Mouse (Mus musculus) forebrain, postnatal 0 days (tissue): Measurements from ENCODE around the gene Fcgr2b. TPM values are rescaled to one million over a fixed set of nuclear protein-coding genes. Genes with fewer than 3 reads are reported as not detected.

ENCODE experiments used
- ATAC-seq: fragments of 200-750 bp; cut with Nextera tagmentation; 2 replicates; pipeline ENCODE4 v1.8.0; 2017; ENCODE audit warnings: mild to moderate bottlenecking, moderate library complexity
- DNase-seq: peaks from one replicate; pipeline ENCODE4 v3.0.0-alpha.2; 2015
- H3K27ac ChIP-seq: fragments of 300-500 bp; sonication (generic); 2 replicates; pipeline ENCODE4 v1.5.1; 2014; ENCODE audit warnings: low read depth, mild to moderate bottlenecking, antibody characterized with exemption, low read length, moderate library complexity, mixed read lengths
- H3K27me3 ChIP-seq: fragments of 300-500 bp; sonication (generic); 2 replicates; pipeline ENCODE4 v1.6.1; 2014; ENCODE audit warnings: mild to moderate bottlenecking, low read length, mixed read lengths; ENCODE audit not compliant: insufficient read depth
- H3K36me3 ChIP-seq: fragments of 300-500 bp; sonication (generic); 2 replicates; pipeline ENCODE4 v1.6.1; 2014; ENCODE audit warnings: mild to moderate bottlenecking, moderate library complexity; ENCODE audit not compliant: insufficient read depth
- H3K4me1 ChIP-seq: fragments of 300-500 bp; sonication (generic); 2 replicates; pipeline ENCODE4 v1.6.1; 2014; ENCODE audit warnings: antibody characterized with exemption; ENCODE audit not compliant: insufficient read depth
- H3K4me2 ChIP-seq: fragments of 300-500 bp; sonication (generic); 2 replicates; pipeline ENCODE4 v1.6.1; 2014; ENCODE audit warnings: low read depth, mild to moderate bottlenecking, moderate library complexity
- H3K4me3 ChIP-seq: fragments of 300-500 bp; sonication (generic); 2 replicates; pipeline ENCODE4 v1.5.1; 2014; ENCODE audit warnings: low read depth, low read length, mixed read lengths
- H3K9ac ChIP-seq: fragments of 300-500 bp; sonication (generic); 2 replicates; pipeline ENCODE4 v1.6.1; 2014; ENCODE audit warnings: mild to moderate bottlenecking
- H3K9me3 ChIP-seq: fragments of 300-500 bp; sonication (generic); 2 replicates; pipeline ENCODE4 v1.6.1; 2016; ENCODE audit warnings: low read length
- CTCF ChIP-seq: sonication (generic); IDR thresholded peaks from 2 replicates; pipeline ENCODE4 v1.5.1; 2016; ENCODE audit warnings: antibody characterized with exemption, control low read depth, low read depth
- WGBS: fragments of 180-500 bp; shearing (Covaris S2); extraction: QIAGEN DNeasy Blood & Tissue Kit; methylation state at CpG from one replicate; pipeline ENCODE4 v1.1.7; 2014; 5-methylcytosine and 5-hydroxymethylcytosine counted together
- polyA plus RNA-seq: library from polyadenylated mRNA; unstranded; fragments of >200 nt; fragmentation: Nextera tagmentation; extraction: Ambion mirVana; gene quantifications from 2 replicates; pipeline ENCODE4 v1.2.1, GENCODE M21; 2015
- total RNA-seq: library from RNA; depleted of rRNA; stranded (reverse); fragments of >200 nt; gene quantifications from 2 replicates; pipeline ENCODE4 v1.2.3, GENCODE M21; 2014; rRNA removed

The Fcgr2b gene
- total and polyA plus RNA-seq, 2 experiments from 2014 or later = 2.3 to 3.9 TPM

DNA sequence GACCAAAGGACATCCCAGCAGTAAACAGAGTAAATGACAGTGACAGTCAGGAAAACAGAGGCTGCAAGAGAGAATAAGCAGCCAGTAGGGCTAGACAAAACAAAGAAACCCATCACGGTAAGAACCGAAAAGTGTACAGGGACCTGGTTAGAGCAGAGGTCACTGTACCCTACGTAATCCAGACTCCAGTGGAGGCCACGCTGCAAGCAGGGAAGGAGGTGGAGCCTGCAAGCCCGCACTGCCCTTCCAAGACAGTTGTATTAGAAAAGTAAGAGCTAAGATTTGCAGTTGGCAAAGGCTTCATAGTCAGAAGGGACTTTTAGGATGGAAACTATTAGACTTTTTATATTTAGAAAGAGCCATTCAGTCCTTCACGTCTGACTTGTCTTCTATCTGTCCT is 49.4 kb downstream of the Fcgr2b start:
- DNase-seq (no peak), ATAC-seq (no peak)
- no peaks in the 10 kb centered on the region for H3K36me3 ChIP-seq
- H3K4me2 ChIP-seq = no peak overlapping the region
- H3K9ac ChIP-seq = no peak overlapping the region
- H3K9me3 ChIP-seq = no peaks in the 10 kb centered on the region
- TF ChIP-seq CTCF = no peak
- no peak overlapping the region for H3K4me3 ChIP-seq
- H3K27ac ChIP-seq = no peak overlapping the region
- 63% methylated on average over 6 of the region's 6 CpGs for WGBS
- no peaks in the 10 kb centered on the region for H3K27me3 ChIP-seq
- H3K4me1 ChIP-seq = no peaks in the 10 kb centered on the region

DNA sequence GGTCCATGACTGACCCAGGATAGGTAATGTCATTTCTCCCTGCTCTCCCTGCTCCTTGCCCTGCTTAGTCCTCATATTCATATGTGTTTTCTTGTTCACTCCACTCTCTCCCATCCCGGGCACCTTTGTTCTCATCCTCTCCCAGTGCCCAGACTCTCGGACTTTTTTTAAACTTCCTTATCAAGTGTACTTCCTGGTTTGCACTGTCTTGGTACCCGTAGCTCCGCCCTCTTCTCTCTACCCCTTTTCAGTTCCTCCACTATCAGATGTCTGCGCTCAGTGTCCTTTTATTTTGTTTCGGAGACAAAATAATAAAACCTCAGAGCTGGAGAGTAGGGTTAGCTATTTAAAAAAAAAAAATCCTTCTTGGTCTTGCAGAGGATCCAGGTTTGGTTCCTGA is 51.9 kb downstream of the Fcgr2b start:
- DNase-seq = no peak
- ATAC-seq = no peak
- Histone ChIP-seq H3K4me2 (no peak overlapping the region), H3K4me3 (no peak overlapping the region), H3K36me3 (no peaks in the 10 kb centered on the region), H3K9ac (no peak overlapping the region), H3K27me3 (no peaks in the 10 kb centered on the region), H3K9me3 (no peaks in the 10 kb centered on the region), H3K27ac (no peak overlapping the region), H3K4me1 (no peaks in the 10 kb centered on the region)
- no peak for TF ChIP-seq CTCF
- 87% methylated on average over 6 of the region's 6 CpGs for WGBS

DNA sequence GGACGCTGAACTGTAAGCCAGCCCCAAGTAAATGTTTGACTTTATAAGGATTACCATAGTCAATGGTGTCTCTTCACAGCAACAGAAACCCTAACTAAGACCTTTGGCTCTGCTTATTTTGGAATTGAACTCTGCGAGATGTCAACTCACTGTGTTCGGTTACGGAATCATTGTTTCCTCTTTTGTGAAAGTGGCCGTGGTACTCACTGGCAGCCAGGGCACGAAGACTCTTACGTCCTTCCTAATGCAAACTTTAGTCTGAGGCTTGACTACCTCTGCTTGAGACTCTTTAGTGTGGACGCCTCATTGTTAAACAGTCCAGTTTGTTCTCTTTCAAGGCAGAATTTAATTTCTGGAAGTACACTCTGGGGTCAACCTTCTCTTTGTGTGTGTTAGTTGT is 57.0 kb downstream of the Fcgr2b start:
- Histone ChIP-seq H3K36me3 (no peaks in the 10 kb centered on the region), H3K4me1 (no peaks in the 10 kb centered on the region), H3K27me3 (no peaks in the 10 kb centered on the region), H3K4me3 (no peak overlapping the region), H3K4me2 (no peak overlapping the region), H3K9me3 (no peaks in the 10 kb centered on the region), H3K27ac (no peak overlapping the region), H3K9ac (no peak overlapping the region)
- ATAC-seq (no peak), DNase-seq (no peak)
- no peak for TF ChIP-seq CTCF
- WGBS = 93% methylated on average over 8 of the region's 8 CpGs

DNA sequence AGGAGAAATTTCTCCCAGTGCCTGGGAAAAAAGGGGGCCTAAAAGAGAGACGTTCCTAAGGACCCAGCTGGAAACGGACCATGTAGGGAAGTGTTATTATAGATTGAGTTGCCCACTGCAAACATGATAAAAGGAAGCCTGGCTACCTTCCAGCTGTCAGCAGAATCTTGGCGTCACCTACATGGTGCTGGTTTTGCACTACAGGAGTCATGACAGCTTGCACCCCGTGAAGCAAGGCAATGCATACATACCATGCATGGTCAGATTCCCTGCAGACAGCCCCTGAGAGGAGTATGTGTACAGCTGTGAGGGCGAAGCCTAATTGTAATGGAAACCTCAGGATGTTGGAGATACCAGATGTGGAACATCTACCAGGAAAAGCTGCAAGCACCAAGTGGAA is 60.7 kb downstream of the Fcgr2b start:
- Histone ChIP-seq H3K4me3 (no peak overlapping the region), H3K9ac (no peak overlapping the region), H3K27me3 (no peaks in the 10 kb centered on the region; the same call in 1 of the 2 replicates), H3K9me3 (no peaks in the 10 kb centered on the region), H3K4me2 (no peak overlapping the region), H3K4me1 (no peaks in the 10 kb centered on the region), H3K36me3 (no peaks in the 10 kb centered on the region), H3K27ac (no peak overlapping the region)
- ATAC-seq (no peak), DNase-seq (no peak)
- 63% methylated on average over 5 of the region's 5 CpGs for WGBS
- no peak for TF ChIP-seq CTCF

DNA sequence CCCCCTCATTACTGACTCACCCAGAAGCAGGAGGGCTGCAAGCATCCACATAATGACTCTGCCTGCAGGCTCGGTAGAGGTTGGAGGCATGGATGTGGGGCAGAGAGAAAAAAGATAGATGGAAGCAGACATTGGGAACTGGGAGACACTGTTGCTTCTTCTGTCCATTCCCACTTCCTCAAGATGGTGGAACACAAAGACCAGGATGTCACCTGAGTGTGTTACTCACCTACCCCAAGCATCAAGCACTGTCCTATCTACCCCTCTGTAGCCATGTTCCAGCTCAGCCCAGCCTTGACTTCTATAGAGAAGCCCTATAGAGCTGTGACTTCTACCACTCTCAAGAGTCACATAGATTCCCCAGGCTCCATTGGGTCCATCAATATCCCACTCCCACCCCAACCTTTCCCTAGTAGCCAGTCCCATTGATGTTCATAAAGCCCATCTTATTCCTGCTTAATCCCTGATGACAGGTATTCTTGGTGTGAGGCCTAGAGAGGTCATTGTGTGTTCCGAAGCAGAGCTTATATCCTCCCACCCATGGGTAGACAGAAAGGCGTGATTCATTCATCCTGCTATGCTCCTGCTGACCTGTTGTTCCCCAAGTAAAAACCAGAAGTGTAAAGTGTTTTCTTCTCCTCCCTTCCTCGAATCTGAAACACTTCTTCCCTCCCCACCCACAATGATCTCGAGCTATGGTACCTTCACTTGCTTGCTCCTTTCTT is 63.3 kb downstream of the Fcgr2b start, which contains the start of gene Fcrlb:
Gene Fcrlb (minus strand): TSS at position 51 of the 725 bp plus-strand sequence.
- ATAC-seq (no peak), DNase-seq (no peak)
- no peak within 1 kb of the TSS for H3K4me2 ChIP-seq
- peaks cover 19% of the 10 kb centered on the region for H3K27me3 ChIP-seq
- H3K4me3 ChIP-seq = no peak within 1 kb of the TSS
- WGBS = 58% methylated on average over 5 of the region's 5 CpGs
- no peak within 1 kb of the TSS for H3K9ac ChIP-seq
- H3K36me3 ChIP-seq = no peaks in the 10 kb centered on the region
- no peaks in the 10 kb centered on the region; the same call in 1 of the 2 replicates for H3K4me1 ChIP-seq
- no peak within 1 kb of the TSS for H3K27ac ChIP-seq
- TF ChIP-seq CTCF = no peak
- no peaks in the 10 kb centered on the region for H3K9me3 ChIP-seq

DNA sequence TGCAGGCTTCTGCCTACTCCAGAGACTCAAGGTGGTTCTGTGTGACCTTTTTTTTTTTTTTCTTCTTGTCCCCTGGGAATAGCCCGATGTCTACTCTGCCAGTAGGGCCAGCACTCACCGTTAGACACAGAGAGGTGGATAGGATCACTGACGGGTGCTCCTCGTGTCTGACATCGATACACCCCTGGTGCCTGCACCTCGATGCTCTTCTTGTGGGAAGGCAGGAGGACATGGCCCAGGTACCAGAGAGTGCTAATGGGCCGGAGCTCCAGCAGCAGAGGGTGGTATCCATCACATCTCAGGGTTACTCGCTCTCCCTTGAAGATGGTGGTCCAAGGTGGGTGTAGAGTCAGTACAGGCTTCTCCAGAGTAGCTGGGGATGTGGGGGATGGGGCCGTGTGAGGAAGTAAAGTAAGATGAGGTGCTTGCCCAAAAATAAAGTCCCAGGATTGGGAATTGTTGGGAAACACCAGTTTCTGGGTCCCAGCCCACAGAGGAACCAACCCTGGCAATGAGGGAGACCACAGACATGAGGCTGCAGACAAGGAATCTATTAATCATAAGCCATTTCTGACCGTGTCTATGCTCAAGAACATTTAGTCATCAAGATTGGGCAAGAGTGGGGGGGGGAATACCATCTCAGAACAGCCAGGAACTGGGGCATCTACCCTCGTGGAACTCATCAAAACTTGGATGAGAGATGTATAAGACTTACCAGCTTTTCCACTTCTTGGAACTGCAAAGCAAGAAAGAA is 64.3 kb downstream of the Fcgr2b start:
- no peak for TF ChIP-seq CTCF
- peaks cover 23% of the 10 kb centered on the region for H3K27me3 ChIP-seq
- H3K9me3 ChIP-seq = no peaks in the 10 kb centered on the region
- H3K27ac ChIP-seq = no peak overlapping the region
- H3K4me1 ChIP-seq = no peaks in the 10 kb centered on the region; the same call in 1 of the 2 replicates
- no peak overlapping the region for H3K4me2 ChIP-seq
- no peak overlapping the region for H3K9ac ChIP-seq
- no peak for DNase-seq
- 83% methylated on average over 11 of the region's 11 CpGs for WGBS
- H3K36me3 ChIP-seq = no peaks in the 10 kb centered on the region
- no peak for ATAC-seq
- H3K4me3 ChIP-seq = no peak overlapping the region

Other genes with a start within 250 kb of the Fcgr2b start
- gene Atf6, start 108.8 kb downstream of the Fcgr2b start, total RNA-seq = 14.3 and 18.1 TPM in 2 replicates
- gene Atf6, start 108.8 kb downstream of the Fcgr2b start, polyA plus RNA-seq = 3.7 and 5.3 TPM in 2 replicates
- gene Gm26620, start 91.5 kb downstream of the Fcgr2b start, total RNA-seq = 2.4 TPM in 1 of 2 replicates, not detected in the other
- 0.43 and 0.48 TPM in 2 replicates for gene Gm26620, start 91.5 kb downstream of the Fcgr2b start, polyA plus RNA-seq
- 41.0 and 44.2 TPM in 2 replicates for gene Dusp12, start 91.0 kb downstream of the Fcgr2b start, total RNA-seq
- gene Dusp12, start 91.0 kb downstream of the Fcgr2b start, polyA plus RNA-seq = 37.4 and 39.2 TPM in 2 replicates
- gene Fcrlb, start 63.6 kb downstream of the Fcgr2b start, total RNA-seq = not detected in 2 replicates
- 0.40 and 1.1 TPM in 2 replicates for gene Fcrlb, start 63.6 kb downstream of the Fcgr2b start, polyA plus RNA-seq
- gene Fcrla, start 49.0 kb downstream of the Fcgr2b start, total RNA-seq = not detected in 2 replicates
- gene Fcrla, start 49.0 kb downstream of the Fcgr2b start, polyA plus RNA-seq = 0.11 TPM in 1 of 2 replicates, not detected in the other
- gene Fcgr4, start 42.4 kb upstream of the Fcgr2b start, total RNA-seq = 0.76 TPM in 1 of 2 replicates, not detected in the other
- gene Fcgr4, start 42.4 kb upstream of the Fcgr2b start, polyA plus RNA-seq = 0.44 and 0.67 TPM in 2 replicates
- 13.5 and 14.9 TPM in 2 replicates for gene Fcgr3, start 88.4 kb upstream of the Fcgr2b start, total RNA-seq
- gene Fcgr3, start 88.4 kb upstream of the Fcgr2b start, polyA plus RNA-seq = 13.9 and 14.6 TPM in 2 replicates
- gene Cfap126, start 137.4 kb upstream of the Fcgr2b start, total RNA-seq = 1.7 and 2.4 TPM in 2 replicates
- 11.7 and 13.7 TPM in 2 replicates for gene Cfap126, start 137.4 kb upstream of the Fcgr2b start, polyA plus RNA-seq
- 195 and 197 TPM in 2 replicates for gene Sdhc, start 174.1 kb upstream of the Fcgr2b start, total RNA-seq
- gene Sdhc, start 174.1 kb upstream of the Fcgr2b start, polyA plus RNA-seq = 285 and 302 TPM in 2 replicates
- gene Mpz, start 174.2 kb upstream of the Fcgr2b start, total RNA-seq = 0.38 TPM in 1 of 2 replicates, not detected in the other
- 0.30 and 0.67 TPM in 2 replicates for gene Mpz, start 174.2 kb upstream of the Fcgr2b start, polyA plus RNA-seq
- gene Pcp4l1, start 219.7 kb upstream of the Fcgr2b start, total RNA-seq = 12.3 and 16.2 TPM in 2 replicates
- 31.4 and 33.4 TPM in 2 replicates for gene Pcp4l1, start 219.7 kb upstream of the Fcgr2b start, polyA plus RNA-seq
- not detected in 2 replicates for gene Nr1i3, start 237.4 kb upstream of the Fcgr2b start, total RNA-seq
- gene Nr1i3, start 237.4 kb upstream of the Fcgr2b start, polyA plus RNA-seq = 0.16 and 0.19 TPM in 2 replicates
- 46.5 and 62.7 TPM in 2 replicates for gene Tomm40l, start 246.0 kb upstream of the Fcgr2b start, total RNA-seq
- 39.8 and 41.7 TPM in 2 replicates for gene Tomm40l, start 246.0 kb upstream of the Fcgr2b start, polyA plus RNA-seq
- gene Apoa2, start 248.5 kb upstream of the Fcgr2b start, total RNA-seq = 0.92 and 2.0 TPM in 2 replicates
- gene Apoa2, start 248.5 kb upstream of the Fcgr2b start, polyA plus RNA-seq = 2.7 and 4.0 TPM in 2 replicates